In genomic region chr9:110531914-110532489, GRCm38 (mm10) we compare ENCODE assay signal across 8 mouse cellular contexts. TPM values are rescaled to one million over a fixed set of nuclear protein-coding genes. Genes with fewer than 3 reads are reported as not detected.
DNase-seq lines count a peak whose midpoint lies in the region; ATAC-seq and TF ChIP-seq lines count a peak whose summit lies in the region.

No protein-coding gene starts in this region.

- DNase-seq in MEL (ENCODE audit: low read depth, low spot score): peak; percentile 94
- DNase-seq in cerebellum, adult 2 months: peak; percentile 94 to 96
- DNase-seq in forebrain, postnatal 0 days: peak; percentile 95
- peak; percentile 65 for DNase-seq in layer of hippocampus, adult 9-10 months (ENCODE audit: low spot score)
- DNase-seq in ovary, postnatal 10 days (ENCODE audit: low spot score): peak; percentile 88
- peak; percentile 93 to 94 for DNase-seq in thymus, postnatal 10 days (ENCODE audit: low spot score in 2 of 2)

- H3K4me3 ChIP-seq in MEL (ENCODE audit: control insufficient read depth in 1 of 2, insufficient read depth in 1 of 2, low read depth in 2 of 2, low read length in 2 of 2): peak overlapping the region; percentile 64 to 82
- peak overlapping the region; percentile 64 for H3K4me3 ChIP-seq in cerebellum, adult 2 months (replicated peaks; ENCODE audit: insufficient read depth, low read depth, low read length)
- H3K4me3 ChIP-seq in forebrain, postnatal 0 days (ENCODE audit: low read depth, low read length): peak overlapping the region; percentile 94
- H3K4me3 ChIP-seq in lung, embryonic 16.5 days (ENCODE audit: low read length): peak overlapping the region; percentile 83

- H3K9ac ChIP-seq in MEL (ENCODE audit: control insufficient read depth, low read depth, low read length, poor library complexity, severe bottlenecking): peak overlapping the region; percentile 79
- H3K9ac ChIP-seq in forebrain, postnatal 0 days: peak overlapping the region; percentile 99
- peak overlapping the region; percentile 98 for H3K9ac ChIP-seq in lung, embryonic 16.5 days (ENCODE audit: low read length)

- H3K27ac ChIP-seq in MEL (ENCODE audit: control insufficient read depth, low read depth, low read length): peak overlapping the region; percentile 57
- H3K27ac ChIP-seq in cerebellum, adult 2 months (ENCODE audit: insufficient read depth, low read length): peak overlapping the region; percentile 94
- H3K27ac ChIP-seq in forebrain, postnatal 0 days (ENCODE audit: low read depth, low read length): peak overlapping the region; percentile 99
- H3K27ac ChIP-seq in lung, embryonic 16.5 days (ENCODE audit: low read length): peak overlapping the region; percentile 99

- peak overlapping the region; percentile 54 for H3K4me2 ChIP-seq in forebrain, postnatal 0 days (ENCODE audit: low read depth)
- H3K4me2 ChIP-seq in lung, embryonic 16.5 days (ENCODE audit: low read depth, low read length): peak overlapping the region; percentile 63

- peaks cover 12 to 22% of the 10 kb centered on the region in 2 experiments for H3K4me1 ChIP-seq in MEL (ENCODE audit: control insufficient read depth in 1 of 2, insufficient read depth in 2 of 2, low read length in 2 of 2)
- H3K4me1 ChIP-seq in cerebellum, adult 2 months (ENCODE audit: control insufficient read depth, insufficient read depth, low read length): no peaks in the 10 kb centered on the region; the same call in 1 of the 2 replicates
- peaks cover 22% of the 10 kb centered on the region for H3K4me1 ChIP-seq in forebrain, postnatal 0 days (ENCODE audit: insufficient read depth)
- H3K4me1 ChIP-seq in lung, embryonic 16.5 days (replicated peaks; ENCODE audit: control insufficient read depth, insufficient read depth, low read length): peaks cover 20% of the 10 kb centered on the region

- H3K79me2 ChIP-seq in MEL (ENCODE audit: control insufficient read depth, insufficient read depth, low read length, poor library complexity): peaks cover 49% of the 10 kb centered on the region

- peak; percentile 46 to 58; a peak in 2 of 4 replicates for TF ChIP-seq POLR2A in MEL (IDR thresholded peaks at IDR 0.05; ENCODE audit: control insufficient read depth in 1 of 2, insufficient read depth in 1 of 2, low read depth in 1 of 2, low read length in 2 of 2, poor library complexity in 1 of 2)
- peak; percentile 39 for TF ChIP-seq POLR2A in cerebellum, adult 2 months (IDR thresholded peaks at IDR 0.05; ENCODE audit: borderline replicate concordance, insufficient read depth, low read length)

- no peaks in the 10 kb centered on the region for H3K27me3 ChIP-seq in MEL (ENCODE audit: control insufficient read depth in 1 of 2, insufficient read depth in 2 of 2, low read length in 2 of 2)
- H3K27me3 ChIP-seq in cerebellum, adult 2 months (ENCODE audit: control insufficient read depth, insufficient read depth, low read length): no peaks in the 10 kb centered on the region
- H3K27me3 ChIP-seq in forebrain, postnatal 0 days (ENCODE audit: insufficient read depth, low read length): no peaks in the 10 kb centered on the region
- no peaks in the 10 kb centered on the region for H3K27me3 ChIP-seq in lung, embryonic 16.5 days (ENCODE audit: control insufficient read depth, insufficient read depth, low read depth, low read length)

- peak; percentile 99 for ATAC-seq in forebrain, postnatal 0 days
- ATAC-seq in hematopoietic stem cell, adult 5-6 weeks (replicated peaks in 1 of 2; ENCODE audit: insufficient read depth in 1 of 2, low FRiP score in 2 of 2, low TSS enrichment in 1 of 2, low read depth in 1 of 2, poor library complexity in 2 of 2, severe bottlenecking in 2 of 2): peak; percentile 94 to 97
- peak; percentile 99 for ATAC-seq in lung, embryonic 16.5 days (ENCODE audit: low read depth)

- peak in 2 of 3 experiments; percentile 53 to 75; a peak in 5 of 6 replicates for TF ChIP-seq CTCF in MEL (IDR thresholded peaks at IDR 0.05 in 2 of 3, conservative IDR thresholded peaks at IDR 0.05 in 1 of 3; ENCODE audit: control insufficient read depth in 1 of 3, insufficient read depth in 1 of 3, low read depth in 2 of 3, low read length in 3 of 3, poor library complexity in 1 of 3, severe bottlenecking in 1 of 3)
- TF ChIP-seq CTCF in cerebellum, adult 2 months (IDR thresholded peaks at IDR 0.05; ENCODE audit: borderline replicate concordance, insufficient read depth, low read depth, low read length): peak; percentile 51
- TF ChIP-seq CTCF in forebrain, postnatal 0 days (IDR thresholded peaks at IDR 0.05; ENCODE audit: low read depth): peak; percentile 85

- WGBS in cerebellum, adult 2 months: under 1% methylated on average over 51 of the region's 53 CpGs
- WGBS in forebrain, postnatal 0 days: 3% methylated on average over 44 of the region's 53 CpGs
- under 1% methylated on average over 40 of the region's 53 CpGs for WGBS in lung, embryonic 16.5 days

- H3K36me3 ChIP-seq in MEL (ENCODE audit: control insufficient read depth in 1 of 2, insufficient read depth in 2 of 2, low read length in 2 of 2): peaks cover 4 to 46% of the 10 kb centered on the region in 2 experiments
- H3K36me3 ChIP-seq in forebrain, postnatal 0 days (ENCODE audit: insufficient read depth): no peaks in the 10 kb centered on the region
- H3K36me3 ChIP-seq in lung, embryonic 16.5 days (ENCODE audit: control insufficient read depth, insufficient read depth, low read length): no peaks in the 10 kb centered on the region

- H3K9me3 ChIP-seq in MEL (replicated peaks; ENCODE audit: insufficient read depth, low read length): no peaks in the 10 kb centered on the region
- no peaks in the 10 kb centered on the region for H3K9me3 ChIP-seq in forebrain, postnatal 0 days (ENCODE audit: low read length)
- H3K9me3 ChIP-seq in lung, embryonic 16.5 days (ENCODE audit: control insufficient read depth, low read length): no peaks in the 10 kb centered on the region

- TF ChIP-seq RAD21 in MEL (IDR thresholded peaks at IDR 0.05; ENCODE audit: low read depth, low read length): peak; percentile 23; the same call in 1 of the 2 replicates

- no peak for TF ChIP-seq EP300 in MEL (IDR thresholded peaks at IDR 0.05; ENCODE audit: low read depth in 1 of 2, low read length in 2 of 2)

TF ChIP-seq in MEL, 35 proteins besides CTCF, POLR2A, EP300 and RAD21 (continues in another document):
- TF ChIP-seq TCF12 (IDR thresholded peaks at IDR 0.05; ENCODE audit: low read depth, low read length) (no peak), HCFC1 (IDR thresholded peaks at IDR 0.05; ENCODE audit: low read depth, low read length) (peak; percentile 72), SIN3A (IDR thresholded peaks at IDR 0.05; ENCODE audit: low read length) (peak; percentile 64), UBTF (IDR thresholded peaks at IDR 0.05; ENCODE audit: borderline replicate concordance, insufficient read depth, low read depth, low read length) (no peak), SMC3 (IDR thresholded peaks at IDR 0.05; ENCODE audit: low read depth, low read length) (peak; percentile 35; the same call in 1 of the 2 replicates), CHD1 (IDR thresholded peaks at IDR 0.05; ENCODE audit: low read depth, low read length) (no peak), NELFE (IDR thresholded peaks at IDR 0.05; ENCODE audit: low read depth, low read length) (no peak; the same call in 1 of the 2 replicates), TBP (IDR thresholded peaks at IDR 0.05; ENCODE audit: low read depth, low read length) (no peak), MYC (IDR thresholded peaks at IDR 0.05; ENCODE audit: low read depth, low read length) (no peak), JUND (IDR thresholded peaks at IDR 0.05; ENCODE audit: low read depth, low read length) (no peak), CHD2 (IDR thresholded peaks at IDR 0.05; ENCODE audit: low read length) (no peak), KAT2A (conservative IDR thresholded peaks at IDR 0.05; ENCODE audit: low read depth, low read length) (no peak), ETS1 (IDR thresholded peaks at IDR 0.05; ENCODE audit: low read depth, low read length) (no peak), MAZ (IDR thresholded peaks at IDR 0.05; ENCODE audit: low read depth, low read length) (peak; percentile 88; the same call in 1 of the 2 replicates), TAL1 (IDR thresholded peaks at IDR 0.05; ENCODE audit: low read length) (no peak), ELF1 (IDR thresholded peaks at IDR 0.05; ENCODE audit: low read depth, low read length) (no peak), BHLHE40 (IDR thresholded peaks at IDR 0.05; ENCODE audit: borderline replicate concordance, low read depth, low read length) (no peak)

RNA-seq across cellular contexts. Expression of gene Setd2, which starts 0.4 kb away (rescaled TPM):
- total RNA-seq in MEL (2012; rRNA removed): 28.2 and 36.8 TPM in 2 replicates
- 100 to 1,000 TPM in 1 of 2 experiments, 10 to 100 TPM in 1; 59.2 to 105 TPM for polyA plus RNA-seq in MEL (2012; ENCODE audit: insufficient read depth in 1 of 2, insufficient read length in 2 of 2, low read depth in 1 of 2, low replicate concordance in 2 of 2, missing spikeins in 1 of 2)
- polyA plus RNA-seq in cerebellum, adult 2 months (2012; rRNA removed): 69.0 and 69.5 TPM in 2 replicates
- 74.6 and 86.4 TPM in 2 replicates for total RNA-seq in forebrain, postnatal 0 days (2014; rRNA removed)
- polyA plus RNA-seq in forebrain, postnatal 0 days (2015; fragmentation: Nextera tagmentation; extraction: Ambion mirVana): 13.2 and 21.3 TPM in 2 replicates
- total RNA-seq in hematopoietic stem cell, adult 5-6 weeks (2017): 197 and 205 TPM in 2 replicates
- 31.7 and 33.1 TPM in 2 replicates for polyA plus RNA-seq in lung, embryonic 16.5 days (2015; fragmentation: Nextera tagmentation; extraction: Ambion mirVana)

RNA-seq across cellular contexts. Expression of gene Kif9, which starts 55.2 kb away (rescaled TPM):
- 0.33 and 0.54 TPM in 2 replicates for total RNA-seq in MEL (2012; rRNA removed)
- polyA plus RNA-seq in MEL (2012; ENCODE audit: insufficient read depth in 1 of 2, insufficient read length in 2 of 2, low read depth in 1 of 2, low replicate concordance in 2 of 2, missing spikeins in 1 of 2): under 1 TPM in 1 of 2 experiments, not detected in 1; 0.72 TPM
- polyA plus RNA-seq in cerebellum, adult 2 months (2012; rRNA removed): 2.2 and 2.3 TPM in 2 replicates
- 4.4 and 5.4 TPM in 2 replicates for total RNA-seq in forebrain, postnatal 0 days (2014; rRNA removed)
- 3.0 and 3.8 TPM in 2 replicates for polyA plus RNA-seq in forebrain, postnatal 0 days (2015; fragmentation: Nextera tagmentation; extraction: Ambion mirVana)
- total RNA-seq in hematopoietic stem cell, adult 5-6 weeks (2017): 2.0 and 2.1 TPM in 2 replicates
- 2.5 and 3.4 TPM in 2 replicates for polyA plus RNA-seq in lung, embryonic 16.5 days (2015; fragmentation: Nextera tagmentation; extraction: Ambion mirVana)

RNA-seq across cellular contexts. Expression of gene Klhl18, which starts 55.5 kb away (rescaled TPM):
- 3.8 TPM in 2 replicates for total RNA-seq in MEL (2012; rRNA removed)
- 1 to 10 TPM in 1 of 2 experiments, not detected in 1; 6.9 TPM for polyA plus RNA-seq in MEL (2012; ENCODE audit: insufficient read depth in 1 of 2, insufficient read length in 2 of 2, low read depth in 1 of 2, low replicate concordance in 2 of 2, missing spikeins in 1 of 2)
- 25.9 and 26.9 TPM in 2 replicates for polyA plus RNA-seq in cerebellum, adult 2 months (2012; rRNA removed)
- total RNA-seq in forebrain, postnatal 0 days (2014; rRNA removed): 28.2 and 36.8 TPM in 2 replicates
- polyA plus RNA-seq in forebrain, postnatal 0 days (2015; fragmentation: Nextera tagmentation; extraction: Ambion mirVana): 15.6 and 19.3 TPM in 2 replicates
- 12.6 and 15.4 TPM in 2 replicates for total RNA-seq in hematopoietic stem cell, adult 5-6 weeks (2017)
- polyA plus RNA-seq in lung, embryonic 16.5 days (2015; fragmentation: Nextera tagmentation; extraction: Ambion mirVana): 8.5 and 10.8 TPM in 2 replicates

Comparison
In these comparisons a context has a peak if more than half of its experiments do, and no peak if none do; other contexts are left out.
1. Peak in every context shown above with its lines: DNase-seq, ATAC-seq, H3K4me3 ChIP-seq and H3K27ac ChIP-seq.